Mouse (Mus musculus): ENCODE measurements around the gene Prr5l.

DNA sequence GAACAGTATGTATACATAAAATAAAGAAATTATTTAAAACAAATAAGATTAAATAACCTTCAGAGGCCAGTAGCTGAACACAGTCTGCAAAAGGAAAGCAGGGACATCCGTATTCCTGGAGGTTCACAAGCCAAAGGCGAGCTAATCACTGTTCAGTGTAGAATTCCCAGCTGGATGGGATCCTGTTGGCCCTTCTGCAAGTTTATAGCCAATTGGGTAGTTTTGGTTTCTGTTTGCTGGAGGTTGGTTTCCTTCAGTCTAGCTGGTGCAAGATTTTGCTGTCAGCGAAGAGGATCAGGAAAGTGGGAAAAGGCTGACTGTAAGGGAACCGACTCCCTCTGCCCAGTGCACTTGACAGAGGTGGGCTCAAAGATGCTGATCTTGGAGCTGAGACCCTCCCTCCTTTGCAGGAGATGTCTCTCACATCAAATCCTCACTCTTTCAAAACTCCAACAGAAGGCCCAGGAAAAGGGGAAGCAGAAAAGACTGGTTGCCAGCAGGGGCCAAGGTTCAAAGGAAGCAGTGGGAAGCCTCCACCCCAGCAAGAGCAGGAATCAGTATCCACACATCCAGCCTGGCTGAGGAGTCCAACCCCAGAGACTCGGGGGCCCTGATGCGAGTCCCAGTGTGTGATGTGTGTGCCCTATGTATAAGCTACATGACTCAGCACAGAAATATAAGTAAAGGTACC, 69.1 kb downstream of the Prr5l start:
- TF ChIP-seq POLR2A (IDR thresholded peaks at IDR 0.05; ENCODE audit: insufficient read length, low read depth) (no peak), USF1 (IDR thresholded peaks at IDR 0.05; ENCODE audit: low read depth) (no peak), POLR2AphosphoS2 (IDR thresholded peaks at IDR 0.05; ENCODE audit: insufficient read length, low read depth) (no peak), E2F4 (IDR thresholded peaks at IDR 0.05; ENCODE audit: insufficient read depth) (no peak), REST (IDR thresholded peaks at IDR 0.05; ENCODE audit: insufficient read depth, insufficient read length) (no peak)
